Mouse (Mus musculus): ENCODE results near the gene Ckm. TPM values are rescaled to one million over a fixed set of nuclear protein-coding genes. Genes with fewer than 3 reads are reported as not detected.

The Ckm gene
- polyA plus RNA-seq, 1 experiment: 1,561 TPM

DNA sequence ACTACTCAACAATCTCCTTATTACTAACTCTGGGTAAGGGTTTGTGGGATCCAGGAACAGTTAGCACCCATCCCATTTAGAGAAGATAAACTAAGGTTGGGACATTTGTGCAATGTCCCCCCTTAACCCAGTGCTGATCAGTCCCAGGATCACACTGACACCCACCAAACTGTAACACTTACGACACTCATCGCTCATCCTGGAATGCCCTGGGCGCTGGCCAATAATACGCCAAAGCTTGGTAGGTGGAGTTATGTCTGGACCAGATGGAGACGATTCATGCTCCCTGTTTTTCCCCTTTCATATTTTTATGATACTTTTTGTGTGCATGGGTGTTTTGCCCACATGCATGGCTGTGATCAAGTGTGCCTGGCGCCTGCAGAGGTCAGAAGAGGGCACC, 25.8 kb downstream of the Ckm start:
- Histone ChIP-seq H3K79me2 (ENCODE audit: control insufficient read depth, insufficient read depth) (no peaks in the 10 kb centered on the region), H3K4me2 (ENCODE audit: low read depth) (no peak overlapping the region), H3K4me3 (no peak overlapping the region), H3K36me3 (ENCODE audit: control insufficient read depth, insufficient read depth) (peaks cover 20% of the 10 kb centered on the region), H3K27me3 (ENCODE audit: control insufficient read depth, insufficient read depth, insufficient read length) (no peaks in the 10 kb centered on the region), H3ac (ENCODE audit: control insufficient read depth, insufficient read length) (no peak overlapping the region)
- TF ChIP-seq SRF (IDR thresholded peaks at IDR 0.05; ENCODE audit: control insufficient read depth, insufficient read length, low read depth): no peak
- no peak for TF ChIP-seq MYOD1 (IDR thresholded peaks at IDR 0.05; ENCODE audit: control insufficient read depth in 1 of 3, insufficient read length in 2 of 3, low read depth in 2 of 3)
- TF ChIP-seq CEBPB (IDR thresholded peaks at IDR 0.05; ENCODE audit: insufficient read depth, poor library complexity, severe bottlenecking): no peak
- no peak for TF ChIP-seq REST (IDR thresholded peaks at IDR 0.05; ENCODE audit: insufficient read depth, insufficient read length)
- TF ChIP-seq POLR2A (IDR thresholded peaks at IDR 0.05; ENCODE audit: insufficient read length, low read depth): no peak
- no peak for TF ChIP-seq MYOG (IDR thresholded peaks at IDR 0.05; ENCODE audit: control insufficient read depth in 1 of 3, insufficient read depth in 1 of 3, insufficient read length in 2 of 3, low read depth in 2 of 3)
- TF ChIP-seq E2F4 (IDR thresholded peaks at IDR 0.05; ENCODE audit: insufficient read depth): no peak
- TF ChIP-seq TCF12 (IDR thresholded peaks at IDR 0.05; ENCODE audit: insufficient read depth, poor library complexity, severe bottlenecking): no peak
- TF ChIP-seq POLR2AphosphoS2 (IDR thresholded peaks at IDR 0.05; ENCODE audit: insufficient read length, low read depth): no peak
- TF ChIP-seq TCF3 (IDR thresholded peaks at IDR 0.05; ENCODE audit: insufficient read length, low read depth): no peak

DNA sequence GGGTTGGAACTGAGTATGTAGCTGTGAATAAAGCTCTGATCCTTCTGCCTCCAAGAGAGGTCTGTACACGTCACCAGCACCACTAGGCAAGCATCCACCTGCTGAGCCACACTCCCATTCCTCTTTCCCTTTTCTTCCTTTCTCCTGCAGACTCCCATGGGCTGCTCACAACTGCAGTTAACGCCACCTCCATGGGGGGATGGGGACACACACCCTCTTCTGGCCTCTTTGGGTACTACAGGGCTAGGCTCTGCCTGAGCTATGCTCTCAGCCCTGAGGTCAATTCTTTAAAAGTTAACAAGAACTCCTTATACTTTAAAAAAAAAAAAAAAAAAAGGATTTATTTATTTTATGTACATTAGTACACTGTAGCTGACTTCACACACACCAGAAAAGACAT, 27.9 kb downstream of the Ckm start:
- Histone ChIP-seq H3ac (ENCODE audit: control insufficient read depth, insufficient read length) (no peak overlapping the region), H3K4me2 (ENCODE audit: low read depth) (no peak overlapping the region), H3K27me3 (ENCODE audit: control insufficient read depth, insufficient read depth, insufficient read length) (no peaks in the 10 kb centered on the region), H3K79me2 (ENCODE audit: control insufficient read depth, insufficient read depth) (no peaks in the 10 kb centered on the region), H3K4me3 (no peak overlapping the region), H3K36me3 (ENCODE audit: control insufficient read depth, insufficient read depth) (peaks cover 24% of the 10 kb centered on the region)
- TF ChIP-seq MYOD1 (IDR thresholded peaks at IDR 0.05; ENCODE audit: control insufficient read depth in 1 of 3, insufficient read length in 2 of 3, low read depth in 2 of 3) (no peak), E2F4 (IDR thresholded peaks at IDR 0.05; ENCODE audit: insufficient read depth) (no peak), USF1 (IDR thresholded peaks at IDR 0.05; ENCODE audit: low read depth) (no peak), POLR2AphosphoS2 (IDR thresholded peaks at IDR 0.05; ENCODE audit: insufficient read length, low read depth) (no peak), MAX (IDR thresholded peaks at IDR 0.05; ENCODE audit: low read depth) (no peak), REST (IDR thresholded peaks at IDR 0.05; ENCODE audit: insufficient read depth, insufficient read length) (no peak)

DNA sequence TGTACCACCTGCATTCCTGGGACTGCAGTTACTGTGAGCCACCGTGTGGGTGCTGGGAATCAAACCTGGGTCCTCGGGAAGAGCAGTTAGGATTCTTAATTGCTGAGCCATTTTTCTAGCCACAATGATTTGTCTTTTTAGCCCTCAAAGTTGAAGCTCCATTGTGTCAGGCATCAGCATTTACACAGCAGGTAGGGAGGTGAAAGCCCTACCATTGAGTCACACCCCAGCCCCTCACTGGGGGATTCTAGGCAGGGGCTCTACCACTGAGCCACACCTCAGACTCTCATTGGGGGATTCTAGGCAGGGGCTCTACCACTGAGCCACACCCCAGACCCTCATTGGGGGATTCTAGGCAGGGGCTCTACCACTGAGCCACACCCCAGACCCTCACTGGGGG, 31.7 kb downstream of the Ckm start:
- H3K4me2 ChIP-seq (ENCODE audit: low read depth): no peak overlapping the region
- TF ChIP-seq MAX (IDR thresholded peaks at IDR 0.05; ENCODE audit: low read depth): no peak
- TF ChIP-seq E2F4 (IDR thresholded peaks at IDR 0.05; ENCODE audit: insufficient read depth): no peak
- no peak for TF ChIP-seq MYOD1 (IDR thresholded peaks at IDR 0.05; ENCODE audit: control insufficient read depth in 1 of 3, insufficient read length in 2 of 3, low read depth in 2 of 3)
- TF ChIP-seq MYOG (IDR thresholded peaks at IDR 0.05; ENCODE audit: control insufficient read depth in 1 of 3, insufficient read depth in 1 of 3, insufficient read length in 2 of 3, low read depth in 2 of 3): no peak
- TF ChIP-seq USF1 (IDR thresholded peaks at IDR 0.05; ENCODE audit: low read depth): no peak
- no peak for TF ChIP-seq CEBPB (IDR thresholded peaks at IDR 0.05; ENCODE audit: insufficient read depth, poor library complexity, severe bottlenecking)
- no peak for TF ChIP-seq POLR2A (IDR thresholded peaks at IDR 0.05; ENCODE audit: insufficient read length, low read depth)
- TF ChIP-seq POLR2AphosphoS2 (IDR thresholded peaks at IDR 0.05; ENCODE audit: insufficient read length, low read depth): no peak
- no peak for TF ChIP-seq TCF12 (IDR thresholded peaks at IDR 0.05; ENCODE audit: insufficient read depth, poor library complexity, severe bottlenecking)
- TF ChIP-seq REST (IDR thresholded peaks at IDR 0.05; ENCODE audit: insufficient read depth, insufficient read length): no peak
- TF ChIP-seq TCF3 (IDR thresholded peaks at IDR 0.05; ENCODE audit: insufficient read length, low read depth): no peak
- no peak for TF ChIP-seq SRF (IDR thresholded peaks at IDR 0.05; ENCODE audit: control insufficient read depth, insufficient read length, low read depth)
- no peaks in the 10 kb centered on the region for H3K79me2 ChIP-seq (ENCODE audit: control insufficient read depth, insufficient read depth)
- peaks cover 18% of the 10 kb centered on the region for H3K36me3 ChIP-seq (ENCODE audit: control insufficient read depth, insufficient read depth)
- H3K27me3 ChIP-seq (ENCODE audit: control insufficient read depth, insufficient read depth, insufficient read length): no peaks in the 10 kb centered on the region
- H3ac ChIP-seq (ENCODE audit: control insufficient read depth, insufficient read length): no peak overlapping the region
- no peak overlapping the region for H3K4me3 ChIP-seq

DNA sequence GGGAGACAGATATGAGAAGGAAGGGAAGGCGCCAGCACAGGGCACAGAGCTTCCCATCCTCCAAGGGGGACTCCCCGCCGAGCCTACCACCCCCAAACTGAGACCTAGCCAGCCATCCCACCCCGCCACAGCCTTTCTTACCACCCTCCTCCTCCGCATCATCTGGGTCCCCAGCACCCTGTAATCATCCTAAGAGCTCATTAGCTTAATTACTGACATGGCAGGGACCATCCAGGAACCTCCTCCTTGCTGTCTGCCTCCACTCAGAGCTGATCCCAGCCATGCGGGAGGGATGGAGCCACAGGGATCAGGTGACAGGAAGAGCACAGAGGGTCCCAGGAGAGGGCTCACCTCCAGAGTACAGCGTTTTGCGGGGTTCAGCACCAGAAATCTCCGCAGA, 32.5 kb downstream of the Ckm start:
- Histone ChIP-seq H3K4me3 (no peak overlapping the region), H3ac (ENCODE audit: control insufficient read depth, insufficient read length) (no peak overlapping the region), H3K4me2 (ENCODE audit: low read depth) (no peak overlapping the region), H3K27me3 (ENCODE audit: control insufficient read depth, insufficient read depth, insufficient read length) (no peaks in the 10 kb centered on the region), H3K79me2 (ENCODE audit: control insufficient read depth, insufficient read depth) (no peaks in the 10 kb centered on the region), H3K36me3 (ENCODE audit: control insufficient read depth, insufficient read depth) (peaks cover 20% of the 10 kb centered on the region)
- TF ChIP-seq TCF3 (IDR thresholded peaks at IDR 0.05; ENCODE audit: insufficient read length, low read depth) (no peak), CEBPB (IDR thresholded peaks at IDR 0.05; ENCODE audit: insufficient read depth, poor library complexity, severe bottlenecking) (no peak), TCF12 (IDR thresholded peaks at IDR 0.05; ENCODE audit: insufficient read depth, poor library complexity, severe bottlenecking) (no peak), USF1 (IDR thresholded peaks at IDR 0.05; ENCODE audit: low read depth) (no peak), MYOG (IDR thresholded peaks at IDR 0.05; ENCODE audit: control insufficient read depth in 1 of 3, insufficient read depth in 1 of 3, insufficient read length in 2 of 3, low read depth in 2 of 3) (no peak), POLR2A (IDR thresholded peaks at IDR 0.05; ENCODE audit: insufficient read length, low read depth) (no peak), REST (IDR thresholded peaks at IDR 0.05; ENCODE audit: insufficient read depth, insufficient read length) (no peak), POLR2AphosphoS2 (IDR thresholded peaks at IDR 0.05; ENCODE audit: insufficient read length, low read depth) (no peak), MAX (IDR thresholded peaks at IDR 0.05; ENCODE audit: low read depth) (no peak), MYOD1 (IDR thresholded peaks at IDR 0.05; ENCODE audit: control insufficient read depth in 1 of 3, insufficient read length in 2 of 3, low read depth in 2 of 3) (no peak), E2F4 (IDR thresholded peaks at IDR 0.05; ENCODE audit: insufficient read depth) (no peak), SRF (IDR thresholded peaks at IDR 0.05; ENCODE audit: control insufficient read depth, insufficient read length, low read depth) (no peak)

All from myocyte (in vitro differentiated cells).